Mouse (Mus musculus) gastrocnemius, postnatal 36 days (tissue): ENCODE results near the gene Dab1. TPM values are rescaled to one million over a fixed set of nuclear protein-coding genes. Genes with fewer than 3 reads are reported as not detected.

Experiments
- DNase-seq, 2 experiments: peaks; one replicate each; pipeline ENCODE4 v3.0.0; 2022
- intact Hi-C: fragments of 180-260 bp; cut with DNase I; formaldehyde crosslinking; loops from one replicate; pipeline ENCODE4 v1.15.1; 2025
- total RNA-seq, 2 experiments: library from RNA; stranded (reverse); gene quantifications; 2 replicates each; pipeline ENCODE4 v1.2.3; 2021

Dab1 gene
- total RNA-seq, 2 experiments from 2014 or later = 0.05 TPM; not detected in 1

- DNase-seq = no peak
- intact Hi-C loops = no loop called here
Measured at GRCm38 (mm10) chr4:104694188-104694587, 1075.0 kb downstream of the Dab1 start.

DNA sequence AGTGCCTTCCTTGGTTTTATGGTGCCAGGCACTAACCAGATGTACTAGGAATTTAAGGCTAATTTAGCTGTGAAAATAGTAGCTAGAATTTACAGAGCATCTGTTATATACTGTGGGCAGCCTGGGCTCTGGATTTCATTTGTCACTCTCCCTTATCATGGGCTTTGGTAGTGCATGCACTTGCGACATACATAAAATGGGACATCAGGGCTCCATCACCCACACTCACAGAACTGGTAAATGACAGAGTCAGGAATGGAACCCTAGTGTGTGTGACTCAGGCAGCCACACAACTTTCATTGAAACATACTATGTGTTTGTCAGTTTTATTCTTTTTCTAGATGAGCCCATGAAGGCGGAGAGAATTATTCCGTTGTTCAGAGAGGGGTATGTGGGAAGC lies 1077.4 kb downstream of the Dab1 start:
- intact Hi-C loops = no loop called here
- no peak for DNase-seq

DNA sequence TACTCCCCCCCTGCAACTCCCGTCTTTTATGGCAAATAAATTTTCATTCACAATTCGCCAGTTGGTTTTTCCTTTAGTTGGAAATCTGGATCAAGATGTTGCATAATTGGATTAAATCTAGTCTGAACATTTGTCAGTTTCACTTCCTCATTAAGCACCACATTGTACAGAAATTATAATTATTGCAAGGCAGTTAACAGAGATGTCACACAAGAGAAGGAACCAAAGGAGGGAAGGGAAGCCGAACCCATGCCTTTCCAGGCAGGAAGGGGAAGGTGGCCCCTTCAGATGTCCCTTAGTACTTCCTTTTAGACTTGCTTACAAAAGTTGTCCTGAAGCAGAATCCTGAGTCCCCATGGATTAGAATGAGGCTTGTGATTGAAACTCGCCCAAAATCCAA lies 1078.5 kb downstream of the Dab1 start:
- no peak for DNase-seq
- intact Hi-C loops = no loop called here

- no peak for DNase-seq
- intact Hi-C loops = no loop called here
Measured at GRCm38 (mm10) chr4:104705664-104706645, 1086.8 kb downstream of the Dab1 start.

DNA sequence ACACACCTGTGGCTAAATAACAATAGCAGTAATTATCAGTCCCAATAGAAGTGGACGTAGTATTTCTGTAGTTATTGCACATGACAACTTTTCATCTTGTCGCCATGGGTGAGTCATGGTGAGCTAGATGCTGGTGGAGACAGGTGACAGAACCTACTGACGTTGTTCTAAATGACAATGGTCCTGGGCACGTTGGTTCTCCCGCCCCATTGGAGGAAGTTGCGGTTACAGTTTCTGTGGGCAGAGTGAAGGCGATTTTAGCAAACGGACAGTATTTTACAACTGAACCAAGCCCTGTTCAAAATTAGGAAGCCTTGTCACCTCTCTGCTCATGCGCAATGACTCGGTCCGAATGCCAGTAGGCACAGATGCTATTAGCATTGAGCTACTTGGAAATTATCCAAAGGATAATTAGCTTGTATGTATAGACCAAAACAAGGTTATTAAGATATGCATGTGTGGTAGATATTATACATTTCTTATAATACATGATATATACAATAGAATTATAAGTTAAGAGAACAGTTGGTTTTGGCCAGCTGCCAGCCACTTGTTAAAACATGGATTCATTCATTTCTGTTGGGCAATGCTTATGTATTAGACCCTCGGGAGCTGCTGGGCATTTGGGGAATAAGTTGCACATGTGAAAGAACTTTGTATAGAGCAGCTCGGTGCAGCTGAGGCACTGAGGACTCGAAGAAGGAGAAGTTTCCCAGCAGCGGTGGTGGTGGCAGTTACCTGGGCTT lies 1093.4 kb downstream of the Dab1 start:
- no peak for DNase-seq
- intact Hi-C loops = no loop called here

GRCm38 (mm10) chr4:104714925-104715519 lies 1095.9 kb downstream of the Dab1 start:
- DNase-seq = no peak
- intact Hi-C loops = no loop called here

- intact Hi-C loops = no loop called here
- DNase-seq = no peak
Measured at GRCm38 (mm10) chr4:104715857-104716256, 1096.7 kb downstream of the Dab1 start.

- intact Hi-C loops = no loop called here
- no peak for DNase-seq
Measured at GRCm38 (mm10) chr4:104716506-104716905, 1097.3 kb downstream of the Dab1 start.

GRCm38 (mm10) chr4:104718973-104719795 lies 1100.0 kb downstream of the Dab1 start:
- intact Hi-C loops = no loop called here
- no peak for DNase-seq

DNA sequence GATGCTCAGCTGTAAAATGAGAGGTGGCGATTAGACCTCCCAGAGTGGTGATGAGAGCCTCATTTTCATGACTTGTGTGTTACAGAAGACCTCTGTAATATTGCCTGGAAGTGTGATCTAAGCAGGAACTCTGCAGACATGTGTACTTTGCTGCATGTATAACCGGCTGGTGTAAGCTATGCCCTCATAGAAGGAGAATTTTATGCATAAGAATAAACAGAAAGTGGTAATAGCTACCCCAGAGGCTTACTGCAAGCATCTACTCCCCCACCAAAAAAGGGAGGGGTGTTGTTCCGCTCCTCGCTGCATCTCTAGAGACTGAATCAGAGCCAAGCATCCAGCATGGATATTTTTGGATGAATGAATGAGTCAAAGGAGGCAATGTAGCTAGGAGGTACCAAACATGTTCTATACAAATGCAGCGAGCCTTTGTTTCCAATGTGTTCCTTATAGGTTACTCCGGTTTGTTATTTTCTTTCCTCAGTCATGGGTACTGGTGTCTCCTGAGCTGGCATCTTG lies 1104.4 kb downstream of the Dab1 start:
- no peak for DNase-seq
- intact Hi-C loops = no loop called here

GRCm38 (mm10) chr4:104724258-104724657 lies 1105.1 kb downstream of the Dab1 start:
- intact Hi-C loops = no loop called here
- no peak for DNase-seq

DNA sequence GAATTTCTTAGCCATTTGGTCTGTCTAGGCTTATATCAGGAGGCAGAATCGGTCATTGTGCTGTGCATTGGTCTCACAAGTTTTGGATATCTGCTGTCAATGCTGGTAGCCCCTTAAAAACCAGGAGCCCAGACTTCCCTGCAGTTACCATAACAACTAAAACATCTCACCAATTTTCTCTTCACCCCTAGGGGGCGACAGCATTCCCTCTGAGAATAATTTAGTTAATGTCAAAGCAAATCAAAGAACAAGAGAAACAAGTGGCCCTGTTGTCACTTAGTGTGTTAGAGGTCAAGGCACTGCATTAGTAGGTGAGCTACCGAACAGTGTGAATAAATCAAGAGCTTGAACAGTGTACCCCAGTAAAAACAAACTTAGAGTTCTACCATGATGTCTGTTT lies 1106.5 kb downstream of the Dab1 start:
- DNase-seq = no peak
- intact Hi-C loops = no loop called here

GRCm38 (mm10) chr4:104729185-104729584 lies 1110.0 kb downstream of the Dab1 start:
- intact Hi-C loops = no loop called here
- DNase-seq = no peak

GRCm38 (mm10) chr4:104746500-104746899 lies 1127.3 kb downstream of the Dab1 start:
- no peak for DNase-seq

DNA sequence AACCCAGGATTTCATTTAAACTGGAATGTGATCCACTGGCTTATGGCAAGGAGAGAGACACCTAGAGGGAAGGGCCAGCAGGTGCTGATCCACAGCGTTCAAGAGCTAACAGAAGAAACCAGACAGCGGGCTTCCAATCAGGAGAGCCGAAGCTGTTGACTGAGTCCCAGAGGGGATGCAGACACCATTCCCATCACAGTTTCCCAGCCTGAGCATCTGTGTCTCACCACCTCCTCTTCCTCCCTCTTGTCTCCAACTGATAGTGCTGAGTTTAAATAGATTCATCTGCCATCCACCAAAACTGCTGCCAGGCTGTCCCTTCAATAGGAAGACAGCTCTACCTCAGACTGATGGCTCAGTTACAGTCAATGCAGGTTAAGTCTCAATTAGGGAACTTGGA lies 1134.9 kb downstream of the Dab1 start:
- intact Hi-C loops = no loop called here
- no peak for DNase-seq

More at GRCm38 (mm10) chr4:104746500-104746899, 1127.3 kb downstream of the Dab1 start:
- intact Hi-C loops = no loop called here

DNA sequence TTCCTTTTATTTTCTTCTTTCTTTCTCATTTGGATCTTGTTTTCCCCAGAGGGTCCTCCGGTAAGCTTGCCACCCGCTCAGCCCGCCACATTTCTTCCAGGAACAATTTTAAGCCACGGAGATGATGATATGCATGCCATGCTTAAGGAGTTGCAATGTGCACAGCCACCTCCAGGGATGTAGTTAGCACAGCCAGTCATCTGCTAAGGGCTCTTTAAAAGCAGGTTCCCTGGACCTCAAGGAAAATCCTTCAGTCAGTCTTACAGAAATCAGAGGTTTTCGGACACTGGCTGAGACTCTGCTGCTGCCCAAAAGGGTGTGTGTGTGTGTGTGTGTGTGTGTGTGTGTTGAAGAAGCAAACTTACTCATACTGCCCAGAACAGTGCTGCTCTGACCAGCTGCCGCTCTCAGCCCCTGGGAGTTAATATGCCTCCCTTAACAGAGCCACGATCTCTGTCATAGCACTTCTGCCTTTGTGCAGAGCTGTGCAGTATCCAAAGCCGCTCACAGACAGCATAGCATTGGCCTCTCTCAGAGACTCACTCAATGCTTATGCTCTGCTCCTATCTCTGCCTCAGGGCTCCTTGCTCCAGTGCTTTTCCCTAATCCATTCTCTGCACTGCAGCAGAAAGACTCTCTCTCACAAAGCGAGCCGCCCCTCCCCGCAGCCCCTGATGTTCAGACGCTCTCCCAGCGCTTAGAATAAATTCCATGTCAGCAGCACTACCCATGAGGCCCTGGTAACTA lies 1141.9 kb downstream of the Dab1 start:
- intact Hi-C loops = no loop called here
- no peak for DNase-seq

GRCm38 (mm10) chr4:104766065-104766464 lies 1146.9 kb downstream of the Dab1 start, which contains the start of gene C8b:
Gene C8b, plus strand, starts transcription at chr4:104766317.
- intact Hi-C loops = no loop called here
- no peak for DNase-seq

DNA sequence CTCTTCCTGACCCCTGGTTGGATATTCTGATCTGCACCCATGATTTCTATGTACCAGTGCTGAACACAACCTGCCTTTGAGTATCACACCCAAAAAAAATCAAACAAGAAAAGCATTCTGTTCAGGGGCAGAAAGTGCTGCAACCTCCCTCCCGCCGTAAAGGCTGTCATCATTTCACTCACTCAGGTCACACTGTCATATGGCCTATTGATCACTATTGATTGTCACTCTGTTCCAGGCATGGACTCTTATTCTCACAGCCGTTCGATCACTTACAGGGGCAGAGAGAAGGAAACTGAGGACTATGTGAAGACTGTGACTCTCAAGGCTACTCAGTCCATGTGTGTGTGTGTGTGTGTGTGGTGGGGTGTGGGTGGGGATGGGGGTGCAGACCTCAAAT lies 1149.0 kb downstream of the Dab1 start:
- no peak for DNase-seq
- intact Hi-C loops = no loop called here

DNA sequence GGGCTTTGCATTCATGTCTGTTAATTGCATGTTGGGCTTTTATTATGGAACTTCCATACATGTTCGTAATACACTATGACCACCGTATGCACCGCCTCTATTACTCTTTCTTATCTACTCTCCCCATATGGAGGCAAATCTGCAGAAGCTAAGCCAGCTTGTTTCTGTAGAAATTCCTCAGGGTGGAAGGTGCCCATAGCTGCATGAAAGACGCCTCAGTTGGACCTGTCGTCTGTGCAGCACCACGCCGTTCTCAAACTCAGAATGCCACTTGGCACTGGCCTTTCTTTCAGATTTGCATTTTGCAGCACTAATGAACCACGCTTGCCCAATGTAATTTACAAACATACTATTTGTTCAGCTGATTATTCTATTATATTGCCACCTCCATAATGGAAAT lies 1150.4 kb downstream of the Dab1 start:
- intact Hi-C loops = no loop called here
- DNase-seq = no peak
